Mouse (Mus musculus) CH12F3 (cell line): ENCODE data around the gene Fpgs.

Source experiments
- in situ Hi-C: fragments of 300-500 bp; cut with MboI; formaldehyde crosslinking; loops from 2 replicates; pipeline ENCODE4 v1.14.3; 2020; ENCODE audit warnings: low sequenced_read_pairs

Gene Fpgs

DNA sequence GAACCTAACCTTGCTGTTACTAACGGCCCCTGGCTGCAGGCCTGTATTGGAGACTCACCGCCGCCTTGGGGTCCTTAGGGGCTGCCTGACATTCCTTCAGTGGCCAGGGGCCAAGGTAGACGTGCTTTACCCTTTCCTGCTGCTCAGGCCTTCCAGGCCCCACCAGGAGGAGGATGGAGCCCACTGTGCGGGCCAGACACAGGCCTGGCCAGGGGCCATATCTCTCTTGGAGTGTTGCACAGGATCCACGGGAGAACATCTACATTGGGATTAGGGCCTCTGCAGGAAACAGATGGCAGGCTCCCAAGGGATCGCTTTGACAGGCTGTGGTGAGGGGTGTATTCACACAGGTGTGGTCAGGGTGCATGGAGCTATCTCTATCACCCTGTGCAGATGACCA lies 61.1 kb downstream of the Fpgs start:
- in situ Hi-C loops, result no loop called here

DNA sequence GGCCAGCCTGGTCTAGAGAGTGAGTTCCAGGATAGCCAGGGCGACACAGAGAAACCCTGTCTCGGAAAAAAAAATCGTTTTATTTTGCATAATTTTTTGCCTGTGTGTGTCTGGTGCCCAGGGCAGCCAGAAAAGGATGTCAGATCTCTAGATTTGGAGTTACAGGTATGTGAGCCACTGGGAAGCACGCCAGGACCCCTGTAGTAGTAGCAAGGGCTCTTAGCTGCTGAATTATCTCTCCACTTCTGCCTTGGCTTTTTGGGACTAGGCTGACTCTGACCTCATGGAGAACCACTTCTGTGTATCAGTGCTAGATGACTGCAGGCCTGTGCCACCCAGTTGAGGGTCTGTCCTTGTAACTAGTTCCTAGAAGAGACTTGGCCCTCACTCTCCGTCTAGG lies 62.1 kb downstream of the Fpgs start:
- in situ Hi-C loops, result no loop called here

DNA sequence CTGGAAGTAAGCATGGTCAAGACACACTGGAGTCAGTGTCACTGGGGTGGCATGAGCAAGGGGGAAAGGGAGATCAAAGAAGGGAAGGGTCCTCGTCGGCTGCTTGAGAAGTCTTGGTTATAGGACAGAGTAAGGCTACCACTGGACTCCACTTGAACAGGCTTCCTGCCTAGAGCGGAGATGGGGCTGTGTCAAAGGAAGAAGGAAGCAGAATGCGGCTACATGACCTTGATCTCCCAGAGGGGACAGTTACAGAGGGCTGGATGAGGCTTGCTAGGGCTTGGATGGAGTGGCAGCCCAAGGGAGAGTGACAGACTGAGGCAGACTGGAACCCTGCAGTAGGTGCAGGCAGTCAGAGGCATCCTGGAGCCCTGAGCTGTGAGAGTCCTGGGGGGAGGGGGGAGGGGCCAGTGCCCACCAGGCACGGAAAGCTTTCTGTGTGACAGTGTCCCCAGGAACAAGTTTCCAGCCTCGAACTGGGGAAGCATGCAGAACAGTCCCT lies 63.3 kb downstream of the Fpgs start:
- in situ Hi-C loops, result no loop called here

DNA sequence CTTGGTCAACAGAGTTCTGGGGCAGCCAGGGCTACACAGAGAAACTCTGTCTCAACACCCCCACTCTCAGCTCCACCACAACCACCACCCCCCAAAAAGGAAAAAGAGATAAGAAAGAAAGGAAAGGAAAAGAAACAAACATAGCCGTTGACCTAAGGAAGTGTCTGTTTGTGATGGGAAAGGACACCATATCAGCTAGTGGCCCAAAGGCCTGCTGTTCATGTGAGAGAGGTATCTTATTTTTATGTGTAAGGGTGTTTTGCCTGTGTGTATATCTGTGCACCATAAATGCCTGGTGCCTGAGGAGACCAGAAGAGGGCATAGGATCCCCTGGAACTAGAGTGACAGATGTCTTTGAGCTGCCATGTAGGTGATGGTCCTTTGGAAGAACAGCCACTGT lies 64.3 kb downstream of the Fpgs start:
- in situ Hi-C loops, result no loop called here

DNA sequence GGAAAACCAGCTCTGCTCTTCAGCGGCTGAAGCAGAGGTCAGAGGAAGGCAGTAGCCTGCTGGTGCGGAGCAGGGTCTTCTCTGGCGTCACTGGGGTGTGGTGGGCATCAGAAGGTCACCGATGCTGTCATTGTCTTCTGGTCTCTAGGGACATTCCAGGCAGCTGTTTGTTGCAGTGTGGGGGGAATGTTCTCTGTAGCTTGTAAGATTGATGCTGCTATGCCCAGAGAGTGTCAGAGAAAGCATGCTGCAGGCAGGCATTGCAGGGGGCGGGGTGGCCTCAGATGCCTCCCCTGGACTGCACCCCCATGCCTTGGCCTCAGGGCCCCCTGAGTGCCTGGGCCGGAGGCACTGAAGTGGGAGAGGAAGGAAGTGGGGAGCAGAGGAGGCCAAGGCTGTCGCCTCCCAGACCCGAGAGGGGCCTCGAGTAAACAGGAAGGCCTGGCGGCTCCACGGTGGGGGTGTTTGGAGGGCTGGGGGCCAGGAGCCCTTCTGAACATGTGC lies 66.1 kb downstream of the Fpgs start:
- in situ Hi-C loops, result no loop called here

DNA sequence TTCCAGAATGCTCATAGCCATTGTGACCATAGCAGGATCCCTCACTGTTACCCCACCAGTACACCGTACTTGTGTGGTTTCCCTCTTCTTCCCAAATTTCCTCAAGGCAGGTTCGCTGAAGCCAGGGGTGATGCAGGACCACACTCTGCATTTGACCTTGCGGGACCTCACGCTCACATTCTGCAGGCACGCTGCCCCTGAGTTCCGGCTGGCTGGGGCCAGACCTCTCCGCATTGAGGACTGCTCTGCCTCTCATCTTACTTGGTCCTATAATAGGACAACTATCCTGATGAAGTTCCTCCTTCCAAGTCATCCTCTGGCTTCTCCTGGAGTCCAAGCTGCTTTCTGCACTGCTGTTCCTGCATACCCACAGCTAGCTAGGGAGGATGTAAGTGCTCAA lies 67.3 kb downstream of the Fpgs start:
- in situ Hi-C loops, result no loop called here

DNA sequence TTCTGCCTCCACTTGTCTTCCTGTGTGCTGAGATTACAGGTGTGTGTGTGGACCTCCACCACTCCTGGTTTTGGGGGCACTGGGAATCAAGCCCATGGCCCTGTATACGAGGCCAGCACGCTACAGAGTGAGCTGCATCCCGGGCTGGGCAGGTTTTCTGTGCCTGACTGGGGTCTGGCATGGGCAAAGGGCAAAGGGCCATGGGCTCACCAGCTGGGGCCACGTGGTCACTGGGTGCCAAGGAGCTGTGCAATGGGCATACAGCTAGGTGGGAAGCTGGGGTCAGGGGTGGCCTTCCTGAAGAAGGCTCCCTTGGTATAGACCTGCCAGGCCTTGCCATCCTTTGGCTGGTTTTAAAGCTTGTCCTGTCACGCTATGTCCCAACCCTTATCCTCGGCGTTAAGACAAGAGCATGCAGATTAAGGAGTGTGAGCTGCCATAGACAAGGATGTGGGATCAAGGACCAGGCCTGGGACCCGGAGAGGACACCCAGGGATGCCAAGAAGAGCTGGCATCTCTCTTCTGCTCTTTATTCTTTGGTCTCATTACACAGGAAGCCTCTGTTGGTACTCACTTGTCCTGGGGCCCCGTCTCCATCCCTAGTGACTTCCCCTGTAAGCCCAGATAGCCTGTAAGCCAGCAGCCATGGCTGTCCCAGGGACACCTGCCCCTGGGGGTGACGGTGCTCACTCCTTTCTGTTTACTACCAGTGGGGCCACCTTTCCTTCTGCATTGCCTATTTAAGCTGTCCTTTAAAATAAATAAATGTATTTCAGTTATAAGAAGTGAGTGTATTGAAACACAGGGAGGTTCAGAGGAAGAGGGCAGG lies 69.5 kb downstream of the Fpgs start:
- in situ Hi-C loops, result loop anchor here (5.0 kb wide), 1 partner anchor 48 kb away; no protein-coding TSS in a partner anchor

DNA sequence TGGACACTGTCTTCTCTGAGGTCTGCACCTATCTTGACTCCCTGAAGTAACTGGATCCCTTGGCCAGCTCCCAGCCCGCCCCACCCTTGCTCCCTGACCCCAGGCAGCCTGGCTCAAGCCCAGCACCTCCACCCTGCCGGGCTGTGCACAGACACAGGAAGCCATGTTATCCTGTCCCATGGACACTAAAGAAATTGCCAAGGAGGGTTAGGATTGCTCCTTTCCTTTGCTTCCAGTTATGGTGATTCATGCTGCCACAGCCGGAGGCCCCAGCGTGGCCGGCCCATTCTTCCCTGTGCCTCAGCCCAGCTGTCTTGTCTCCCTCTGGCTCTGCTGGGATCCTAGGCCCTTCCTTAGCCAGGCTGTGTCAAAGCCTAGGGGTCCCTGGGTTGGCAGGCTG lies 70.3 kb downstream of the Fpgs start:
- in situ Hi-C loops, result loop anchor here (5.0 kb wide), 1 partner anchor 49 kb away; no protein-coding TSS in a partner anchor
